Mouse (Mus musculus): ENCODE data around the gene Rassf8.

Rassf8 gene

DNA sequence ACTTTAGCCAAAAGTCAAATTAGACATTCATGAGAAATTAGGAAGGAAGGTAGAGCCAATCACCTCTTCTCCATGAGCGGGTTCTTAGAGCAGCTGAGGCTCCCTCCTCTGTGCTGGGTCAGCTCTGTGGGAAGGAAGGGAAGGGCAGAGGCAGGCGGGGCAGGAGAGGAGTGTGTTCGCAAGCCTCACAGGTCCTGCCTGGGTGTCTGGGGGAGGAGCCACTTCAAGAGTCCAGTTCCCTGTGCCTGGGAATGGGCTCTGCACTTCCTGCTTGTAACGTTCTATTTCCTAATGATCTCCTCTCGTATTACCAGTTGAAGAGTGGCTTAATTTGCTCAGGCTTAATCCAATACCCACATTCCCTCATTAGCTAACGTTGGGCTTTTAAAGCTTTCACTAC is 32.8 kb downstream of the Rassf8 start:
- DNase-seq, result peak; percentile 44

DNA sequence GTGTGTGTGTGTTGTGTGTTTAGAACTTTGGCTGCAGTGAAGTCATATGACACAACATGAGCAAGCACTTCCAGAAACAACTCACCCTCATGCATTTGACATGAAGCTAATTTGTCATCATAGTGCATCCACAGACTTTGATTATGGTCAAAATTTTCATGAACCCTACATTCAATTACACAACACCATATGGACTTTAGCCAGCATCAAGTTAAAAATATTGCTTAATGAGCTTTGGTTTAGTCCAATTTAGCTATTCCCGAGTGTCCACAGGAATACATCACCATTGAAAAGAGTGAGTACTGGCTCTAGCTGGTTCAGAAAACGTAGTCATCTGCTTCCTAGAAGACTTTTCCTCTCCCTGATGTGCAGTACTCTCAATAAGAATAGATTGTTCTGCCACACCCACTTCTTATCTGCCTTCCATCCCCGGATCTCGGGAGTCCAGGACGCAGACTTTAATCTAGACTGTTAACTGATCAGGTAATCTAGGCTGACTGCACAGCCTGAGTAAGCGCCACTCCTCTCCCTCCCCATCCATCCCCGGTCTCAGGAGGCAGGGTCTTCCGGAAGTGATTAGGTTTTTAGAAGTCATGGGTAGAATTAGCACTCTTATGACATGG is 33.7 kb downstream of the Rassf8 start:
- no peak for DNase-seq

DNA sequence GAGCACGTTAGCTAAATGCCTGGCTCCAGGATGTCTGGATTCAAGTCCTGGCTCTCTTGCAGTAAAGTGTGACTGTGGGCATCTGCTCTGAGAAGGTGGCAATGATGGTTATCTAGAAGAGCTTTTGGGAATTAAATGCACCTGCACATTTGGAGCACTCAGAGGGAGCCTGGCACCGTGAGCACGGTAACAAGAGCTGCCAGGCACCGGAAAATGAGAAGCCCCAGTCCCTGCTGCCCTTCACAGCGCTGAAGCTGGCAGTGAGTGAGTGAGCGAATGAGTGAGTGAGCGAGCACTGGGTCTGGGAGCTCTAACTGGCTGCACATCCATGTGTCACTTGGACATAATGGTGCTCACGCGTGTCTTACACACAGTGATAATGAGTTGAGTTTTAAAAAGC is 34.7 kb downstream of the Rassf8 start:
- DNase-seq, result no peak

DNA sequence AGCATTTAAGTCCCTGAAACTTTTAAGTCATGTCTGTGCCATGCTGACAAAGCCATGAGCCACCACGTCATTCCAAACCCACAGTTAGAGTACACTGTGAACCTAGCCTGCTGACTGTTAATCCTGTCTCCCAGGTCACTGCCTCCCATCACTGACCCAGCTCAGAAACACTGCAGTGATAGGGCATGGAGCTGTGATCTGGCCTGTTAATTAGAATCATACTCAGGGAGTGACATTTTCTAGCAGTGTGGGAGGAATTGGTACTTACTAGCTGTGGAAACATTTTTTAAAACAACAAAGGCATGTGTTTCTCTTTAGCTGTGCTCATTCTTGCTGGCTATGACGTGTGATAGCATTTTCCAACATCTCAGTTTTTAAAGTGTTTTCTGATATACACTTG is 35.4 kb downstream of the Rassf8 start:
- no peak for DNase-seq

DNA sequence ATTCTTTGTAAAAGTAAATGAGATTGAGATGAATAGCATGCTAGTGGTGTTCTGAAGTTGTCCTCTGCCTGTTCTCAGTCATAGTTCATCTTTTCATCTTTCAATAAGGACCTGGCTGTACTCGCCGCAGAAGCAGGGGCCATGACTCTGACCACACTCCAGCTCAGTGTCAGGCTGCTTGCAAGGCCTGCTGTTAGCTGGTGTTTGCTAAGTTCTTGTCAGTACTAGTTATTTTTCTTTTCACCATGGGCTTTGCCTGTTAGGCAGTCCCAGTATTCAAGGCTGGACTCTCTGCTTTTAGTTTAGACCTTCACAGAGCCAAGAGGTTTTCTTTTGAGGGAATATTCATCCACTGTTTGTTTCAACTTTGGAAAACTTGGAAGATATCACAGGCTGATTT is 40.8 kb downstream of the Rassf8 start:
- DNase-seq, result no peak

DNA sequence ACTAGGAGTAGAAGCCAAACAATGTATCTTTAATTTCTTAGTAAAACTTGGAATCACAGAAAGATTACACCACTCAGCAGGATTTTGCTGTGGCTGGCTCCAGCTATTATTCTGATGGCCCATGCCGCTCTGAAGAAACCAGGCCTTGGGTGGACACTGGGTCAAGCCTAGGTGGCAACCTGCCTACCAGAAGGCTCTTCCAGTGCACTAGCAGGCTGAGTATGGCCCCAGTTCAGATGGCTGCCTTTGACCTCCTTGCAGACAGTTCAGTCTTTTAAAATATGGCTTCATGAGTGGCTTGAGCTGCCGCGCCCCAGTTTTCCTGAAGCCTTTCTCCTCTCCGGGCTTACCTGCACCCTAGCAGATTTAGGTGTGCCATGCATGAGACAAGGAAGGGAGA is 43.2 kb downstream of the Rassf8 start:
- DNase-seq, result no peak

DNA sequence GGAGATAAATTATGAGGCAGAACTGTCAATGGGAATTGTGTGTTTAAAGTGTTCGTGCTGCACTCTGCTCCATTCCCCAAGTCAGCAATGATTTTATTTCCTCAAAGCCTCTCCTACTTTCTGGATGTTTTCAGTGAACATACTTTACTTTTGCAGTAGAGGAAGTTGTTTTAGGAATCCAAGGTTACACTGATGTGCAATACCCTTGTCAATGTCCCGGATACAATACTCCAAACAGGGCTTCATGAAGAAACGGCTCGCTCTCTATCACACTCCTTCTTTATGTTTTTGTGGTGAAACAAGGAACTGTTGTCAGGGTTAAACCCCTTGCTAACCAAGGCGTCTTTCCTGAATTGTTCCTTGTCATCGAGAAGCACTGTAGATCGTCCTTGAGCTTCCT is 45.8 kb downstream of the Rassf8 start:
- no peak for DNase-seq

DNA sequence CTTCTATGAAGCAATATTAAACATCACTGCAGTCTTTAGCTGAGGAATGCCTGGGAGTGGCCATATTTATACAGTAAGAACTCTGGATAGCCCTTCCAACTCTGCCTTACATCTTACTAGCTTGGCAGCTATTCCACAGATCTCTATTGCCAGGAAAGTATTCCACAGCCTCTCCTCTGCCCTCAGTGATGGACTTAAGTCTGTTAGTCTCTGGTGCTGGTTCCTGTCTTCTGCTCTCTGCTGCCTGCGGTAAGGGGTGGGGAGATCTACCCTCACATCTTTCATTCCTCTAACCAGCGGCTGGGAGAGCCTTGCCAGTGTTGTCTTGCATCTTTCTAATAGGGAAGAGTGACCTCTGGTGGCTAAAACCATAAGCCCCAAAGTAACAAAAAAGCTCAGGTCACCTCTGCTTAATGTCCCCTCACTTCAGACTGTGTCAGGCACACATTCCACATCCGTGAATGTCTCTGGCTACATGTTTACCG is 46.6 kb downstream of the Rassf8 start:
- DNase-seq, result peak; percentile 82

DNA sequence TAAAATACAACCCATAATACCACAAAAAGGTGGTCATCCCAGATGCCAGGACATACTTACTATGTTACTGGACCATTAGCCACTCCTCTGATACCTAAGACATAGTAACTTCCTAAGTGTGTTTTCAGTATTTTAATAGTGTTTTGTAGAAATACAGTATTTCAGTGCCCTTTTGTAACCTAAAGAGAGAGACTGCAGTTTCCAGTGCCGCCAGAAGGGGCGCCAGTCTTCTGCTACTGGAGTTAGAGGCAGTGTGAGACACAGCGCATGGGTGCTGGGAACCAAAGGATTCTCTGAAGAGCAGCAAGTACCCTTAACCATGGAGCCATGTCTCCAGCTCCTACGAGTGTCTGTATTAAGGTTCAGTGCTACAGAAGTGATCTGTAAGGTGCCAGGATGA is 48.1 kb downstream of the Rassf8 start:
- no peak for DNase-seq

DNA sequence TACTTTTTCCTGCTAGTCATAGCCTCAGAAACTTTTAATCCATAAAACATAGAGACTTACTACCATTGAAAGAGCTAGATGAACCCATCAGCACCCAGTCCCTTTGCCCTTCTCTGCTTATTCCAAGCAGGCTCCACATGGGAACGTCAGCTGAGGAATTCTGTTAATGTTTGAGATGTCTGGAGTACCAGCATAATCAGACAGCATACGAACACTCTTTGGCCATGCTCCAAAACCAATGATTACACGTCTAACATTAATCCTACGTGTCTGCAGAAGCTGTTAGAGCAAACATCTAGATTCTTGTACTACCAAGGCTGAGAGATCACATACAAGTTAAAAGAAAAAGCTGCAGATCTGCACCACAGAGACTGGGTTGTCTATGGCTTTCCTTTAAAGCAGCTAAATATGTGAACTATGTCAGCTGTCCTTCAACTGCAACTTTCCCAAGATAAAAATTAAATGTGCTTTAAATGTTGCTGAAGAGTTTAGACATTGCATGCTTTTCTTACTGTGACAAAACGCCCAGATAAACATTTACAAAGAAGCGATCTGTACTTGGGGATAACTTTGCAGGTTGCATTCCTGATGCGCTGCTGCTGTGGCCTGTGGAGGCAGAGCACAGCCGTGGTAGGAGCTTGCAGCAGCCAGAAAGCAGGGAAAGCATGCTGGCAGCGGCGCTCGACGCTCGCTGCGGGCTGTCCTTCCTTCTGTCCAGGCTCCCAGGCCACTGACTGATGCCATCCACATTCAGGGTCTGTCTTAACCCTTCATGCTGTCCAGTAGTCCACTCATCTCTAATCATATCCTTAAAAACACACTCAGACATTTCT is 49.9 kb downstream of the Rassf8 start:
- DNase-seq, result peak; percentile 22

DNA sequence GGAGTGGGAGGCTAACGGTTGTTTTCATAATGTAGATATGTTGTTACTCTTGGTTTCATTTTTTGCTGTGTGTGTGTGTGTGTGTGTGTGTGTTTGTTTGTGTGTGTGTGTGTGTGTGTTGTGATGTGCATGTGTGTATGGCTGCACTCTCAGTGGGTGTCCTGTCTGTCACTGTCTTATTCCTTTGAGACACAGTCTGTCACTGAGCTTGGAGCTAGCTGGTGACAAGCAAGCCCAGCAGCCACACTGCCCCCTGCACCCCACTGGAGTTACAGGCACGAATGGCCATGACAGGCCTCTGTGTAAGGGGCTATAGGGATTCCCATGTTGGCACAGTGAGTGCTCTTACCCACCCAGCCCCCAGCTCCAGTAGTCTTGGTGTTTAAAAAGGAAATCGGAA is 51.1 kb downstream of the Rassf8 start:
- DNase-seq, result no peak

DNA sequence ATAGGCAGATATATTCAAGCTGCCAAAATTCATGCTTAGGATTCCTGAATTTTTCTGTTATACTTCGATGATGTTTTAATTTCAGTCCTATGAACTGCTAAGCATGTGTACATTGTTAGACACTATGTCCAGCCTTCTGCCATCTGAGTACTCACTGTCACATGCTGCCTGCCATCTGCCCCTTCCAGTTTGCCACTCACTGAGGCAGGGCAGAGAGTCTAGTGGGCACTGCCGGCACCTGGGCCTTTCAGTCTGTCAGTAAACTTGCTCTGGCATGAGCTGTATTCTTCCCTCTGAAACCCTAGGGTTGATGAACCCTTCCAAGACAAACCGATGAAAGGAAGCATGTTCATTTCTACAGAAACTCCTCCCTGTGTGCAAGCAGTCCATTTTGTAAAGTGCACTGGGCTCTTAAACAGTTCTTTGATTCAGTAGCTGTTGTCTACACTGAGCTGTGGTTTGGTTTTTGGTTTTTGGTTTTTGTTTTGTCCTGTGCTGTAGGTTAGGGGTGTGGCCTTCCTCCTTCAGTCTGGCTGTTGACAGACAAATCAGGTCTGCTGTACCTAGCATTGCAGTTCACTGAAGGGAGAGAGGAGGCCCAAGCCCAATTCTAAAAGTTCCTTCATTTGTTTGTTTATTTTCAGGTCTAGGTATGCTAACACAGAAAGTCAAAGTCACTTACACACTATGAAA is 55.4 kb downstream of the Rassf8 start:
- DNase-seq, result no peak

DNA sequence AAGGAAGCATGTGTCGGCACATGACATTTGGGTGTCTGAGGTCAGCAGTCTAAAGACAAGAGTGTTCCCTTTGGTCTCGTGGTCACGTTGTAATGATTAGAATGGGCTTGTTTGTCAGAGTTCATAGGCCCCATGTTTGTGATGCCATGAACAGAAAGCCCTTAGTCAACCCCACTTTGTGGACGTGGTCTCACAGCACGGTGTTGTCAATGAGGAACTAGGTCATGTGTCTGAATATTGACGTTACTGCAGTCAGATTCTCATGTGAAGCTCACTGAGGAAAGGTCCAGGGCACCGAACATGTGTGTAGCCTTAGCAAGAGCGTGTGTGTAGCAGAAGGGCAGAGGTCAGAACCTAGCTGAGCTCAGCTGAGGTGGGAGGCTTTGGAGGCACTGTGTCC is 56.3 kb downstream of the Rassf8 start:
- no peak for DNase-seq

DNA sequence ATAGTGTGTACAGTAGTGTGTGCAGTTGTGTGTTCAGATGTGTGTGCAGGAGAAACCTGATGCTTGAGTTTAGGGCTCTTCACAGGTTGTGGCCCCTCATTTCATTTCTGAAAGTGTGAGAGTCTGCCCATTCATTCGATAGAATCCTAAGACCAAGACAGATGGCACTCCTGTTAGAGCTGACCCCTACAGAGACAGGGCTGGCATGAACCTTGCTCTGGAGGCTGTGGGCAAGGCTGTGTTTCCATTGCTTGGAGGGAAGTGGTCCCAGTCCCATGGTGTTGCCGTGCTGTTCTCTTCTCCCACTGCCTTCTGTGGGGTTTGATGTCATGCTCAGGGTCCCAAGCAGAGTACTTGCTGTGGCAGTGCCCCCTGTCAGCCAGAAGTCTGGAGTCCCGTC is 57.7 kb downstream of the Rassf8 start:
- no peak for DNase-seq

DNA sequence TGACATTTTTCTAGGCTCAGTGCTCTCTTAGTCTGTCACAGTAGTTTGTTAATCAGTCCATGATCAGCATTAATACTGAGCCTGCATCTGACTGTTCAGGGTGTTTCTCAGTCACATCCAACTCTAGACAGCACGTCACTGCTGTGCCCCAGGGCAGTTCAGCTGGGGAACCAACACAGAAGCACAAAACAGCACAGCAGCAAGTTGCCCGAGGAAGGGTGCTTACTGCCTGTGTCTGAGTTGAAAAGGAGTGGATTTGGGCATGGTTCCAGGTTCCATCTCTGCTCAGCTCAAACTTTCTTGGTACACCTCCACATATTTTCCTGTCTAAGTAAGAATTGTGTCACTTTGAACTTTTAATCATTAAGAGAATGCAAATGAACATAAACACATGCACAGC is 60.2 kb downstream of the Rassf8 start:
- DNase-seq, result no peak

DNA sequence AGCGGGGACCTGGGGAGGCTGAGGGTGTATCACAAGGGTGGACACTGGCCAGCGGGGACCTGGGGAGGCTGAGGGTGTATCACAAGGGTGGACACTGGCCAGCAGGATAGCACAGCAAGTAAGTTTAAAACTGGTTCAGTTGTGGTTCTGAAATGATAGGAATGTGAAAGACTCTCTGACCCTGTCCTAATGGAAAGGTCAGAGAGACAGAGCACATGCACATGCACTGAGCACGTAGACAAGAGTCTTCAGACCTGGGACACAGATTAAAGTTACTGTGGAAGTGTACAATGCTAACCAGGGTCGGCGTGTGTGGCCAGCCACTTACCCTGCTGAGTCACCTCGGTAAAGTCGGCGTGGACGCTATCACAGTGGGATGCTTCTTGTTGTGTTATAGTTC is 61.4 kb downstream of the Rassf8 start:
- DNase-seq, result no peak

DNA sequence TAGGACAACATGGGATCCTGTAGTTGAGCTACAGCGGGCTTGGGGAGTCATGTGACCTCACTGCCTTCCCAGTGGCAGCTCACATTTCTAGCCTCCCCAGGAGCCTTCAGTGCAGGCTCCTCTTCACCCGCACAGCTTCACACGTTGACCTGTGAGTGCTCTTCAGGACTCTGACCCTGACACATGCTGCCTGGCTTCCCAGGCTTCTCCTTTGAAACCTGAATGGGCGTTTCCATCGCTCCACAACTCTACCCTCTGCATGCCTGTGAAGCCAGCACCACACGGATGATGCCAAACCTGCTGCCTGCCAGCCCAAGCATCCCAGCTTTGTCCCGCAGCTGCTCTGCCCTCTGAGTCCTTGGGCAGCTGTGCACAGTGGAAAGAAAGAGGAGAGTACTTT is 63.0 kb downstream of the Rassf8 start:
- DNase-seq, result no peak

DNA sequence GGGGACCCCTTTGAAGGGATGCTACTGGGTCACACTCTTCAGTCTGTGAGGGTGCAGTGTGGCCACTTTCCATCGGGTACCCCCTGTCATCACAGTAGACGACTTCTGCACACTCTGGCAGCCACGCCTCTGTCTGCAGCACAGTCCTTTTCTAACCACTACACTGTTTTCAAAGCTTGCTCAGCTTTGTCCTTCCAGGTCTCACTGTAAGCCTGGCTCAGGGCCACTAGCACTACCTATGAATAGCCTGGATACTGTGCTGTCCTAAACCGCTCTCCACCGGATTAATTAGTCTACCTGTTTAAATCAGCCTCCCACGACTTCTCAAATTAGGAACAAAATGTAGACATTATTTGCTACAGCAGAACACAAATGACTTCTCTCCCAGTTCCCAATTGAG is 63.5 kb downstream of the Rassf8 start:
- DNase-seq, result no peak

DNA sequence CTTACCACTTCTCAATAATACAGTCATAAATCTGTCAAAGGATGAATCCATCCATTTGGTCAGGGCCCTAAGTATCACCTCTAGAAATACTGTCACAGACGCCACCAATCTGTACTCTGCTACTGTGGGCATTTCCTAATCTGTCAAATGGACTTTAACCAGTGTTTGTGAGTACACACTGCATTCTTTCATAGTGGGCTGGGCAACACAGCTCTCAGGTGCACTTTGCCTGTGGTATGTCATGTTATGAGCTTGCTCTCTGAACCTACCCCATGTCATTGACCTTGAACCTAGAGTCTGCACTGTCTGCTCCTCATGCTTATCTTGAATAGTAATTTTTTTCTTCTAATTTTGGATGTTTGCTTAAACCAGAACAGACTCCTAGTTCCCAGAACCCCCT is 64.6 kb downstream of the Rassf8 start:
- no peak for DNase-seq

DNA sequence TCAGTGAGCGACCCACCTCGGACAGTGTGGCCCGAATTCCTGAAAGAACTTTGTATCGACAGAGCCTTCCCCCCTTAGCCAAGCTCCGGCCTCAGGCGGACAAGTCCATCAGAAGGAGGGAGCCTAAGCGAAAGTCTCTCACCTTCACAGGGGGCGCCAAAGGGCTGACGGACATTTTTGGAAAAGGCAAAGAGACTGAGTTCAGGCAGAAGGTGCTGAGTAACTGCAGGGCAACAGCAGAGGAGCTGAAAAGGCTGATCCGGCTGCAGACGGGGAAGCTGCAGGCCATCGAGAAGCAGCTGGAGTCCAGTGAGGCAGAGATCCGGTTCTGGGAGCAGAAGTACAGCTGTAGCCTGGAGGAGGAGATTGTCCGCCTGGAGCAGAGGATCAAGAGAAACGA is 68.7 kb downstream of the Rassf8 start:
- DNase-seq, result peak; percentile 49

DNA sequence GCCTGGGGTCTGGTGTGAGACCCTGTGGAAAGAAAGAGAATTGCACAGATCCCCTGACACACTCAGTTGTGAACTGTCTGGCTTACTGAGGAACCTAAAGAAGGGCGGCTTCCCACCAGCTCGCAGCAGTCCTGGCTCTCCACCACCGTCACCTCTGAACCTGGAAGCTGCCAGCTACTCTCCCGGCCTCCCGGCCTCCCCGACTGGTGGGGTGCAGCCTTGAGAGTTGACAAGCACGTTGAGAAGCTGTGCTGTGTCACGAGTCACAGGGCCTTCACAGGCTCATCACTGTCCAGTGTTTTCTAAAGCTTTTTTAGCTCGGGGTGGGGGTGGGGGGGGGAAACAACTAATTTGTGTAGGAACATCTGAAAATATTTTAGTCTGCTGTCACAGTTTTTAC is 72.6 kb downstream of the Rassf8 start:
- DNase-seq, result no peak

DNA sequence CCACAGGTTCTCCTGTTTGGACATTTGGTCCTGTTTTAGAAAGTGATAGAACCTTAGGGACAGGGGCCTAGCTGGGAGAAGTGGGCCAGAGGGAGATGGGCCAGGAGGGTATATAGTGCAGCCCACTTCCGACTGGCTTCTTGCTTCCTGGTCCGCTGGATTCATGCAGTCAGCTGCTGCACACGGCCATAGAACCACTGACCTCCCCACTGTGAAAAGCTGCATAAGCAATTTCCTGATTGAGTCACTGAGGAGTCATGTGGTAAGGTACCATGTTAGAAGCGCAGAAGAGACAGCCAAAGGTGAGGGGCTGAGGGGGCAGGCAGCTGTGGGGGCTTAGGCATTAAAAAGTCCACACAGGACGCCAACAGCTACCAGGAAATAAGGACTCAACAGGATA is 75.7 kb downstream of the Rassf8 start:
- DNase-seq, result no peak

DNA sequence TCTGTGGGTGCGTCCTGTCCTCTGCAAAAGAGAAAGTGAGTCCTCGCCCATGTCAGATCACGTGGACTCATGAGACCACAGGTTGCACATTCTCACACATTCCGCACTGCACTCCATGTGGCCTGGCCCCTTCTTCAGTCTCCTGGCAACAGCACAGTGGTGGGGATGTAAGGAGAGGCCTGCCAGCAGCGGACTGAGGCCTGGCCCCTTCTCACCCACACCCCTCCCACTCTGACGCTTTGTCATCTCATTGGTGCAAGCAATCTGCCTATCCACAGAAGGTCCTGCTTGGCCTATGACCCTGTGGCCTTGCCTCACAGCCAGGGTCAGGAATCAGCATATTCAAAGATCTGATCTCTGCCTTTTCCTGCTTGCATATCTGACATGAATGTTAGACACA is 76.6 kb downstream of the Rassf8 start:
- DNase-seq, result peak; percentile 60

DNA sequence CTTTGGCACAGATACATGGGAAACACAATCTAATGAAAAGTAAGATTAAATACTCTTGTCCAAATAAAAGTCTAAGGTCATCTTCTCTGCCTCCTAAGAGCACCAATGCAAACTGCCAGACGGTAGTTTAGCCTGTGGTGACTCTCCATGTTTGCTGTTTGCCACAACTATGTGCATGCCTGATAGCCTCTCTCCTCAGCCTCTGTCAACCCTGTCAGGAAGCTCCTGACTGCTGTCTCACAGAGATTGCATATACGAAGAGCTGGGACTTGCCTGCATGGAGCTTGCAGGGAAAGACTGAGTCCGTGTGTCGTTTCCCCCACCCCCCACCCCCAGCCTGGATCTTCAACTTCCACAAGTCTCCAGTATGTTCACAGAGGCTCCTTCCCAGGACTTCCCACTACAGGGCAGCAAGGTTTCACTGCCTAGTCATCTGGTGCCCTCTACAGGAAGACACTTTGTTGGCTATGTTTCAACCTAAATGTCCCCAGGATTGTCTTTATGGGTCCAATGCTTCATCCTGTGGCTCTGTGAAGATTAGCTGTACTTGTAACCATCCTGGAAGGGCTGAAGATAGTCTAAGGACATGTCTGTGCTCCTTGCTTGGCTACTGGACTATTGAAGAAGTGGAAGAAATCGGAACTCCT is 77.2 kb downstream of the Rassf8 start:
- peak; percentile 63 for DNase-seq

All from embryo, embryonic 11 days (tissue).